Mouse (Mus musculus): ENCODE data around the gene 1700047I17Rik2.
"Not testable (repeated sequence)": the region's sequence is repeated elsewhere in the genome, so short reads cannot be mapped to it uniquely, and the experiment has no call there.

Gene 1700047I17Rik2

GRCm38 (mm10) chr12:55199306-55199705 is at the start of gene 1700047I17Rik2:
1700047I17Rik2 (plus strand) TSS chr12:55199592.
- DNase-seq: not testable (repeated sequence)

DNA sequence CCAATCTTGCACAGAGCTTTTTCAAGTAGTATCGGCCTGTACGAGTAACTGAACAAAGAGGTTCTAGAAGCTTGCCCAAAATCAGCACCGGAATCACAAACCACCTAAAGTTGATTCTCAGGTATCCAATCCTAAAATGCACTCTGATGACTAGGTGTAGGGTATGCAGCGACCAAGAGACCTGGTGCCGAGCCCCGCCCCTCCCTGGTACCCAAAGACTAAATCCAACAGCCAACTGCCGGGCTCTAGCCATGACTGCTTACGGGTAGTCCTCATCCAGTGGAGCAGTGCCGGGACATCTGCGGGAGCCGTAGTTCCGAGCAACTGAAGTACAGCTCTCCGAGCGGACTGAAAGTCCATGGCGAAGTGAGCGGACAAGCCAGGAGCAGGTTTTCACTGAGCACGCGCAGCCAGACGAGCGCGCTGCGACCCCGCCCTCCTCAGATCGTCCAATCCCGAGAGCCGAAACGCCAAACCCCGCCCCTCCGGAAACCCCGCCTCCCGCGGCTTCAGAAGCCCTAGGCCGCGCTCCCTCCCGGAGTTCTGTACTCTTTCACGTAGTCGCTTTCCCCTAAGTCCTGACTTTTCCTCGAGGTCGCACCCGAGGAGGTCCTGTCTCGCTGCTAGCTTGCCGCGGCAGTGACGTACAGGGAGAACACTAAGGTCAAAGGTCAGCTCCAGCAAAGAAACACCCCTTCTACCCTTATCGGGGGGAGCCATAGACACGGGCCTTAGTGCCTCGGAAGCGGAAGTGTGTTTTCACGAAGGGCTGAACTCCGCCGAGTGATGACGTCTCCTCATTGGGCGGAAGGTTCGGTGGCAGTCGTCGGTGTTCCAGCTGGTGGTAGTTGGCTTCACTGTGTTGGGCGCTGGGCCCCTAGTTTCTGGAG is 44.6 kb upstream of the 1700047I17Rik2 start, which contains the start of gene Srp54b:
Srp54b (plus strand) TSS at position 546 of the 890 bp plus-strand sequence.
- not testable (repeated sequence) for DNase-seq

DNA sequence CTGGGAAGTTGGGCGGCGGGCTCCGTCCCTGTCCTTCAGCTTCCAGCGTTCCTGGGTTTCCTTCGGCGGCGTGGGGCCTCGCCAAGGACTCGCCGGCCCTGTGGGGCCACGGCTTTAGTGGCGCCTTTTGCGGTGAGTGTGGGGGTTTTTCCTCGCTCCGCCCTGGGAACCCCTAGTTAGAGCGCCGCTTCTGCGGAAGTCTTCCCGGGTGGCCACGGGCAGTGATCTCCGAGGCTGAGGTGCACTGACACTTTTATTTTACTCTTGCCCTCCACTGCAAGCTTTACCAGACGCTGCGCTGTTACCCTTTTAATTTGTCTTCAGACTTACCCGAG is 44.0 kb upstream of the 1700047I17Rik2 start:
- DNase-seq: not testable (repeated sequence)

DNA sequence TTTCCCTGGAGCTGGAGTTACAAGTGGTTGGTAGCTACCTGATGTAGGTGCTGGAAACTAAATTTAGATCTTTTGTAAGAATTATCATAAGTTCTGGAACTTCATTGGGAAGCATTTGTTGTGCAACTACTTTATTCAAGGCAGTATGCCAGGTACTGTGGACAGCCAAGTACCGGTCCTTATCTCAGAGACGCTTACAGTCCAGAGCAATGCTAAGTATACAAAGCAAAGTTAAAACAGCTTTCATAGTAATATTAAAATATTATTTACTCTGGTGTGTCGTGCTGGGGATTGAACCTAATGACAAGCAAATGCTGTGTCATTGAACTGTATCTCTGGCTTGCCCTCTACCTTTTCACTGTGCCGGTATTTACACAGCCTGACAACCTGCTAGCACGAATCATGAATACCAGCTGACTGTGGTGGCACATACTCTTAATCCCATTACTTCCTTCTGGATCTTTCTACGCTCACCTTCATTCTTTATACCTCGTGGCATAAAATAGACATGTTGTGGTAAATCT is 32.3 kb upstream of the 1700047I17Rik2 start:
- DNase-seq: not testable (repeated sequence)

DNA sequence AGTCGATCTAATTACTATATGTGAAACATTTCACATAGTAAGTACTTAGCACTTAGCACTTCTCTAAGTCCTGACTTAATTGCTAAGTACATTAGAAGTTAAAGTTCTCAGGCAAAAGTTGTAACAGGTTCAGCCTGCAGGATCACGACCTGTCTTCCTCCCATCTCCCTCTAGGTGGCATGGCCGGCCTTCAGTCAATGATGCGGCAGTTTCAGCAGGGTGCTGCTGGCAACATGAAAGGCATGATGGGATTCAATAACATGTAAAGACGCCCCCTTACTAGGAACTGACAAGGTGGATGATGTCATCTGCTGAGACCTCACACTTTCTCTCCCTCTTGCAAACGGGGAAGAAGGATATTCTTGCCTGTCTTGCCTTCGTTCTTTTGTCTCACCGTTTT is 11.7 kb upstream of the 1700047I17Rik2 start:
- DNase-seq: not testable (repeated sequence)

DNA sequence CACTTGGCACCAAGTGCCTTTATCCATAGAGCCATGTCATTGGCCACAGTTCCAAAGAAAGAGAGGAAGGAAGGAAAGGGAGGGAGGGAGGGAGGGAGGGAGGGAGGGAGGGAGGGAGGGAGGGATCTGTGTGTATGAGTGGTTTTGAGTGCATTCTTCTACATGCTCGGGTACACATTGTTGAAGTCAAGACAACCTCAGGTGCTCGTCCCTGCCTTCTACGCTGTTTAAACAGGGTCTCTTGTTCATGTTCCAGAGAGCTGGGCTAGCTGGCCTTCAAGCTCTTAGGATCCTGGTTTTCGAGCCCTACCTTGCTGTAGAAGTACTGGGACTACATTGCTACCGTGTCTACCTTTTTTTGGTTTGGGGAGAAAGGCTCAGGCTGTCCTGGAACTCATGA is 10.3 kb upstream of the 1700047I17Rik2 start:
- DNase-seq: not testable (repeated sequence)

DNA sequence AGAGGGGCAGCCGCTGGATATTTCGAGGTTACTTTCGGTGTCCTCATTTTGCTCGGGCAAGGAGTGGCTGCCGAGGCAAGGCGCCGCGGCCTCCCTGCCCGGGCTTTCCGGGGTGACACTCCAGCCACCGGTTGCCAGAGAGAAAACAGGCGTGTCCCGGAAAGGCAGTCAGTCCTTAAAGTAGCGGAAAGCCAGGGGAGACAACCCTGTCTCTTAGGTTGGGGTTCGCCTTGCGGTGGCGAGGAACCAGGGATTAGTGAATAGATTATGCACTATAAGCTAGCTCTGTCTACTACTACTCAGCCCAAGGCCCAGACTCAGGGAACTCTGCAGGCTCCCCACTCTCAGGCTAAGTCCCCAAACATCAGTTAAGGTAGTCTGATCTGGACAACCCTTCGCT is 407 bp downstream of the 1700047I17Rik2 start:
- not testable (repeated sequence) for DNase-seq

- DNase-seq: not testable (repeated sequence)
Observed at GRCm38 (mm10) chr12:55212944-55213343, 13.6 kb downstream of the 1700047I17Rik2 start.

- not testable (repeated sequence) for DNase-seq
Observed at GRCm38 (mm10) chr12:55229626-55230519, 30.5 kb downstream of the 1700047I17Rik2 start, which contains the start of gene Srp54c. Srp54c (plus strand) TSS chr12:55230168.

DNA sequence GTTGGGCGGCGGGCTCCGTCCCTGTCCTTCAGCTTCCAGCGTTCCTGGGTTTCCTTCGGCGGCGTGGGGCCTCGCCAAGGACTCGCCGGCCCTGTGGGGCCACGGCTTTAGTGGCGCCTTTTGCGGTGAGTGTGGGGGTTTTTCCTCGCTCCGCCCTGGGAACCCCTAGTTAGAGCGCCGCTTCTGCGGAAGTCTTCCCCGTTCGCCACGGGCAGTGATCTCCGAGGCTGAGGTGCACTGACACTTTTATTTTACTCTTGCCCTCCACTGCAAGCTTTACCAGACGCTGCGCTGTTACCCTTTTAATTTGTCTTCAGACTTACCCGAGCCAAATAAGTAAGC is 31.1 kb downstream of the 1700047I17Rik2 start:
- DNase-seq: not testable (repeated sequence)

- DNase-seq: not testable (repeated sequence)
Observed at GRCm38 (mm10) chr12:55242243-55242642, 42.9 kb downstream of the 1700047I17Rik2 start.

DNA sequence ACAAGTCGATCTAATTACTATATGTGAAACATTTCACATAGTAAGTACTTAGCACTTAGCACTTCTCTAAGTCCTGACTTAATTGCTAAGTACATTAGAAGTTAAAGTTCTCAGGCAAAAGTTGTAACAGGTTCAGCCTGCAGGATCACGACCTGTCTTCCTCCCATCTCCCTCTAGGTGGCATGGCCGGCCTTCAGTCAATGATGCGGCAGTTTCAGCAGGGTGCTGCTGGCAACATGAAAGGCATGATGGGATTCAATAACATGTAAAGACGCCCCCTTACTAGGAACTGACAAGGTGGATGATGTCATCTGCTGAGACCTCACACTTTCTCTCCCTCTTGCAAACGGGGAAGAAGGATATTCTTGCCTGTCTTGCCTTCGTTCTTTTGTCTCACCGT is 62.6 kb downstream of the 1700047I17Rik2 start:
- DNase-seq: not testable (repeated sequence)

DNA sequence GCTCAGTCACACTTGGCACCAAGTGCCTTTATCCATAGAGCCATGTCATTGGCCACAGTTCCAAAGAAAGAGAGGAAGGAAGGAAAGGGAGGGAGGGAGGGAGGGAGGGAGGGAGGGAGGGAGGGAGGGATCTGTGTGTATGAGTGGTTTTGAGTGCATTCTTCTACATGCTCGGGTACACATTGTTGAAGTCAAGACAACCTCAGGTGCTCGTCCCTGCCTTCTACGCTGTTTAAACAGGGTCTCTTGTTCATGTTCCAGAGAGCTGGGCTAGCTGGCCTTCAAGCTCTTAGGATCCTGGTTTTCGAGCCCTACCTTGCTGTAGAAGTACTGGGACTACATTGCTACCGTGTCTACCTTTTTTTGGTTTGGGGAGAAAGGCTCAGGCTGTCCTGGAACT is 64.0 kb downstream of the 1700047I17Rik2 start:
- not testable (repeated sequence) for DNase-seq

All from lung, postnatal 14 days (tissue).